In genomic region chr17:79099866-79100265, GRCm38 (mm10) we compare ENCODE assay signal across 14 mouse cellular contexts. TPM values are rescaled to one million over a fixed set of nuclear protein-coding genes. Genes with fewer than 3 reads are reported as not detected.
DNase-seq lines count a peak whose midpoint lies in the region; ATAC-seq and TF ChIP-seq lines count a peak whose summit lies in the region.
"Had no signal": no experiment of that assay in that cellular context is flagged by ENCODE, and none has a peak within 500 bp of the region (broad histone marks: within the 10 kb centered on the region; RNA-seq: fewer than 3 reads in every experiment).

No protein-coding gene starts in this region.

- no peak for TF ChIP-seq CTCF in bone marrow macrophage, adult 2 months (IDR thresholded peaks at IDR 0.05; ENCODE audit: low read depth, low read length)

- H3K9me3 ChIP-seq in hindbrain, embryonic 12.5 days (replicated peaks), result no peaks in the 10 kb centered on the region
- no peaks in the 10 kb centered on the region for H3K9me3 ChIP-seq in hindbrain, embryonic 16.5 days (ENCODE audit: control insufficient read depth, low read length)
- H3K9me3 ChIP-seq: hindbrain, embryonic 10.5 days; limb, embryonic 15.5 days had no signal

- H3K36me3 ChIP-seq in hindbrain, embryonic 12.5 days, result no peaks in the 10 kb centered on the region
- no peaks in the 10 kb centered on the region for H3K36me3 ChIP-seq in hindbrain, embryonic 16.5 days (ENCODE audit: control insufficient read depth, insufficient read depth, low read length)
- H3K36me3 ChIP-seq: hindbrain, embryonic 10.5 days; limb, embryonic 15.5 days had no signal

- peak overlapping the region; percentile 77 for H3K27ac ChIP-seq in bone marrow macrophage, adult 2 months (ENCODE audit: insufficient read depth, low read depth, low read length)
- H3K27ac ChIP-seq in hindbrain, embryonic 12.5 days, result no peak overlapping the region
- H3K27ac ChIP-seq in hindbrain, embryonic 16.5 days (ENCODE audit: low read depth, low read length), result no peak overlapping the region
- H3K27ac ChIP-seq: hindbrain, embryonic 10.5 days; limb, embryonic 15.5 days had no signal

- no peaks in the 10 kb centered on the region for H3K27me3 ChIP-seq in hindbrain, embryonic 12.5 days
- H3K27me3 ChIP-seq in hindbrain, embryonic 16.5 days (replicated peaks; ENCODE audit: control insufficient read depth, insufficient read depth, low read length), result no peaks in the 10 kb centered on the region; the same call in 1 of the 2 replicates
- H3K27me3 ChIP-seq: limb, embryonic 15.5 days had no signal

- peaks cover 31% of the 10 kb centered on the region for H3K4me1 ChIP-seq in bone marrow macrophage, adult 2 months (ENCODE audit: control insufficient read depth, insufficient read depth, low read length)
- H3K4me1 ChIP-seq in hindbrain, embryonic 12.5 days, result no peaks in the 10 kb centered on the region
- no peaks in the 10 kb centered on the region for H3K4me1 ChIP-seq in hindbrain, embryonic 16.5 days (ENCODE audit: control insufficient read depth, insufficient read depth, low read depth, low read length)
- H3K4me1 ChIP-seq: hindbrain, embryonic 10.5 days; limb, embryonic 15.5 days had no signal

- DNase-seq in heart, adult 8-10 months (ENCODE audit: low spot score), result peak; percentile 3
- no peak for DNase-seq in heart, postnatal 14 days
- peak; percentile 69 for DNase-seq in 416B (ENCODE audit: low read depth)
- DNase-seq in telencephalon, adult 2 months (ENCODE audit: low read depth, low spot score), result peak; percentile 45
- no peak for DNase-seq in cerebellum, adult 11 months
- DNase-seq: cerebellum, adult 11-12 months; embryo, embryonic 11 days; kidney, adult 9 months; lung, postnatal 10 days had no signal

- intact Hi-C loops in heart, postnatal 14 days (cut with DNase I), result no loop called here

- H3K4me2 ChIP-seq in hindbrain, embryonic 12.5 days (replicated peaks), result no peak overlapping the region
- no peak overlapping the region for H3K4me2 ChIP-seq in hindbrain, embryonic 16.5 days (ENCODE audit: low read length)
- H3K4me2 ChIP-seq: limb, embryonic 15.5 days had no signal

- WGBS in hindbrain, embryonic 12.5 days, result 92% methylated on average over 4 of the region's 4 CpGs
- WGBS in hindbrain, embryonic 16.5 days, result 85% methylated on average over 4 of the region's 4 CpGs

- H3K9ac ChIP-seq in hindbrain, embryonic 12.5 days, result no peak overlapping the region
- no peak overlapping the region for H3K9ac ChIP-seq in hindbrain, embryonic 16.5 days (ENCODE audit: low read depth, low read length)
- H3K9ac ChIP-seq: limb, embryonic 15.5 days had no signal

- no peak overlapping the region for H3K4me3 ChIP-seq in bone marrow macrophage, adult 2 months (ENCODE audit: insufficient read depth, low read length)
- no peak overlapping the region for H3K4me3 ChIP-seq in hindbrain, embryonic 12.5 days
- H3K4me3 ChIP-seq in hindbrain, embryonic 16.5 days (ENCODE audit: low read length), result no peak overlapping the region
- H3K4me3 ChIP-seq: hindbrain, embryonic 10.5 days; limb, embryonic 15.5 days had no signal

- no peak for TF ChIP-seq POLR2A in bone marrow macrophage, adult 2 months (IDR thresholded peaks at IDR 0.05; ENCODE audit: borderline replicate concordance, low read depth, low read length)

- no peak for ATAC-seq in hindbrain, embryonic 12.5 days (ENCODE audit: low FRiP score)
- ATAC-seq in hindbrain, embryonic 16.5 days, result no peak

RNA-seq across cellular contexts. Expression of gene Qpct, which starts 48.2 kb away (rescaled TPM):
- total RNA-seq in heart, adult 8-10 months (2022), result 1 to 10 TPM; 3.7 to 4.7 (median 4.5) TPM
- 1 to 10 TPM; 8.9 to 9.3 TPM for total RNA-seq in heart, postnatal 14 days (2021)
- 7.9 and 8.6 TPM in 2 replicates for polyA plus RNA-seq in bone marrow macrophage, adult 2 months (2012; ENCODE audit: insufficient read depth, insufficient read length, missing spikeins)
- 10.0 and 10.6 TPM in 2 replicates for polyA plus RNA-seq in hindbrain, embryonic 12.5 days (2016; fragmentation: Nextera tagmentation; extraction: Ambion mirVana)
- 25.9 and 32.9 TPM in 2 replicates for polyA plus RNA-seq in hindbrain, embryonic 16.5 days (2015; fragmentation: Nextera tagmentation; extraction: Ambion mirVana)

Comparison
In these comparisons a context has a peak if more than half of its experiments do, and no peak if none do; other contexts are left out.
1. DNase-seq: peak in heart, adult 8-10 months (single experiment), 416B (single experiment) and telencephalon, adult 2 months (single experiment); none in heart, postnatal 14 days (0 of 2) and cerebellum, adult 11 months (single experiment).